Mouse (Mus musculus): ENCODE data around the gene Xpo5.

DNA sequence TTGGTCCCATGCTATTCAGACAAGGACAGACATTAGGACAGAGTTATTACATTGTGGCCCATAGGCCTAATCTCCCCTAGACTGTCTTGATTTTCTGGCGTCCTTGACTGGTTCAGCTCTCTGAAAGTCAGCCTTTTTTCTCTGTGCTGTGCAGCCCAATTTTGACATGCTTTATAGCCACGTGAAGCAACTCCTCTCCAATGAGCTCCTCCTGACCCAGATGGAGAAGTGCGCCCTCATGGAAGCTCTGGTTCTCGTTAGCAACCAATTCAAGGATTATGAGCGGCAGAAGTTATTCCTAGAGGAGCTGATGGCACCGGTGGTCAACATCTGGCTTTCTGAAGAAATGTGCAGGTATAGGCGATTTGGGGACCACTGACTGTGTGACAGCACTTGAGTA is 25.0 kb downstream of the Xpo5 start:
- TF ChIP-seq POLR2A (IDR thresholded peaks at IDR 0.05; ENCODE audit: control insufficient read depth in 1 of 2, insufficient read depth in 1 of 2, low read depth in 1 of 2, low read length in 2 of 2, poor library complexity in 1 of 2), result no peak
- no peak for TF ChIP-seq CTCF (IDR thresholded peaks at IDR 0.05 in 2 of 3, conservative IDR thresholded peaks at IDR 0.05 in 1 of 3; ENCODE audit: control insufficient read depth in 1 of 3, insufficient read depth in 1 of 3, low read depth in 2 of 3, low read length in 3 of 3, poor library complexity in 1 of 3, severe bottlenecking in 1 of 3)
- TF ChIP-seq ZC3H11A (IDR thresholded peaks at IDR 0.05; ENCODE audit: low read depth, low read length), result no peak
- TF ChIP-seq UBTF (IDR thresholded peaks at IDR 0.05; ENCODE audit: borderline replicate concordance, insufficient read depth, low read depth, low read length), result no peak
- TF ChIP-seq CHD1 (IDR thresholded peaks at IDR 0.05; ENCODE audit: low read depth, low read length), result no peak
- no peak for TF ChIP-seq EP300 (IDR thresholded peaks at IDR 0.05; ENCODE audit: low read depth in 1 of 2, low read length in 2 of 2)
- no peak for TF ChIP-seq E2F4 (IDR thresholded peaks at IDR 0.05; ENCODE audit: borderline replicate concordance, low read depth, low read length)
- TF ChIP-seq MAX (IDR thresholded peaks at IDR 0.05; ENCODE audit: low read length), result no peak
- no peak for TF ChIP-seq CHD2 (IDR thresholded peaks at IDR 0.05; ENCODE audit: low read length)
- TF ChIP-seq ZNF384 (IDR thresholded peaks at IDR 0.05; ENCODE audit: low read depth, low read length), result no peak
- no peak for TF ChIP-seq GATA1 (IDR thresholded peaks at IDR 0.05; ENCODE audit: low read depth, low read length)
- no peak for TF ChIP-seq MYC (IDR thresholded peaks at IDR 0.05; ENCODE audit: low read depth, low read length)

Data from MEL (cell line).